Mouse (Mus musculus) erythroblast, adult 5-6 weeks (primary cell): ENCODE results near the gene Nelfa. TPM values are rescaled to one million over a fixed set of nuclear protein-coding genes. Genes with fewer than 3 reads are reported as not detected.

Experiments used
- total RNA-seq, 2 experiments: library from RNA; stranded (forward) in 1 of 2; stranded (reverse) in 1 of 2; fragments of 150-400 nt in 1 of 2; fragments of 200-764, 138-1000 nt in 1 of 2; gene quantifications; 2 replicates each; pipeline versions ENCODE4 v1.2.3 to v1.2.4; 2015 to 2017; ENCODE audit warnings: low replicate concordance in 2 of 2

Gene Nelfa
- total RNA-seq, 2 experiments from 2014 or later = 13.0 to 14.6 TPM

Other genes with a start within 250 kb of the Nelfa start
- not detected in 2 replicates for gene Fgfr3, start 214.7 kb downstream of the Nelfa start, total RNA-seq (2015; ENCODE audit: low replicate concordance)
- not detected in 2 replicates for gene Fgfr3, start 214.7 kb downstream of the Nelfa start, total RNA-seq (2017; ENCODE audit: low replicate concordance)
- 2.5 and 6.7 TPM in 2 replicates for gene Letm1, start 153.6 kb downstream of the Nelfa start, total RNA-seq (2015; ENCODE audit: low replicate concordance)
- 6.7 and 7.4 TPM in 2 replicates for gene Letm1, start 153.6 kb downstream of the Nelfa start, total RNA-seq (2017; ENCODE audit: low replicate concordance)
- gene Nsd2, start 115.7 kb downstream of the Nelfa start, total RNA-seq (2015; ENCODE audit: low replicate concordance) = 22.4 and 46.1 TPM in 2 replicates
- 74.6 and 94.0 TPM in 2 replicates for gene Nsd2, start 115.7 kb downstream of the Nelfa start, total RNA-seq (2017; ENCODE audit: low replicate concordance)
- not detected in 2 replicates for gene Gm1673, start 47.0 kb upstream of the Nelfa start, total RNA-seq (2015; ENCODE audit: low replicate concordance)
- gene Gm1673, start 47.0 kb upstream of the Nelfa start, total RNA-seq (2017; ENCODE audit: low replicate concordance) = 1.5 and 3.1 TPM in 2 replicates
- 0.58 and 2.3 TPM in 2 replicates for gene Nat8l, start 59.6 kb upstream of the Nelfa start, total RNA-seq (2015; ENCODE audit: low replicate concordance)
- 0.42 and 0.68 TPM in 2 replicates for gene Nat8l, start 59.6 kb upstream of the Nelfa start, total RNA-seq (2017; ENCODE audit: low replicate concordance)
- gene Poln, start 233.0 kb upstream of the Nelfa start, total RNA-seq (2015; ENCODE audit: low replicate concordance) = 1.5 and 5.0 TPM in 2 replicates
- 1.3 and 1.7 TPM in 2 replicates for gene Poln, start 233.0 kb upstream of the Nelfa start, total RNA-seq (2017; ENCODE audit: low replicate concordance)
- gene Haus3, start 233.1 kb upstream of the Nelfa start, total RNA-seq (2015; ENCODE audit: low replicate concordance) = 18.2 and 44.4 TPM in 2 replicates
- 45.2 and 58.7 TPM in 2 replicates for gene Haus3, start 233.1 kb upstream of the Nelfa start, total RNA-seq (2017; ENCODE audit: low replicate concordance)